Mouse (Mus musculus) neural tube, embryonic 11.5 days (tissue): ENCODE measurements around the gene Hist1h3e. TPM values are rescaled to one million over a fixed set of nuclear protein-coding genes. Genes with fewer than 3 reads are reported as not detected.
"Not testable (repeated sequence)": the region's sequence is repeated elsewhere in the genome, so short reads cannot be mapped to it uniquely, and the experiment has no call there.

Experiments
- ATAC-seq: fragments of 200-750 bp; cut with Nextera tagmentation; 2 replicates; pipeline ENCODE4 v1.8.0; 2017; ENCODE audit warnings: moderate number of reproducible peaks, mild to moderate bottlenecking, moderate TSS enrichment, moderate library complexity; ENCODE audit not compliant: insufficient read depth, low FRiP score, low TSS enrichment
- DNase-seq: peaks from one replicate; pipeline ENCODE4 v3.0.0-alpha.2; 2015; ENCODE audit warnings: low spot score
- H3K27ac ChIP-seq: fragments of 300-500 bp; sonication (generic); 2 replicates; pipeline ENCODE4 v1.5.1; 2014; ENCODE audit warnings: low read depth, mild to moderate bottlenecking, low read length
- H3K27me3 ChIP-seq: fragments of 300-500 bp; sonication (generic); 2 replicates; pipeline ENCODE4 v1.6.1; 2014; ENCODE audit warnings: mild to moderate bottlenecking, low read length, mixed read lengths; ENCODE audit not compliant: control insufficient read depth, insufficient read depth
- H3K36me3 ChIP-seq: fragments of 300-500 bp; sonication (generic); 2 replicates; pipeline ENCODE4 v1.6.1; 2014; ENCODE audit warnings: mild to moderate bottlenecking, low read length, moderate library complexity, mixed read lengths; ENCODE audit not compliant: control insufficient read depth, insufficient read depth
- H3K4me1 ChIP-seq: fragments of 300-500 bp; sonication (generic); 2 replicates; pipeline ENCODE4 v1.6.1; 2014; ENCODE audit warnings: low read length, mixed read lengths; ENCODE audit not compliant: control insufficient read depth, insufficient read depth
- H3K4me2 ChIP-seq: fragments of 300-500 bp; sonication (generic); 2 replicates; pipeline ENCODE4 v1.6.1; 2014; ENCODE audit warnings: low read depth, mild to moderate bottlenecking, moderate library complexity
- H3K4me3 ChIP-seq: fragments of 300-500 bp; sonication (generic); 2 replicates; pipeline ENCODE4 v1.5.1; 2014; ENCODE audit warnings: low read depth, low read length
- H3K9ac ChIP-seq: fragments of 300-500 bp; sonication (generic); 2 replicates; pipeline ENCODE4 v1.6.1; 2014; ENCODE audit warnings: mild to moderate bottlenecking, low read length
- H3K9me3 ChIP-seq: fragments of 300-500 bp; sonication (generic); 2 replicates; pipeline ENCODE4 v1.6.1; 2016; ENCODE audit warnings: low read length; ENCODE audit not compliant: control insufficient read depth
- WGBS: fragments of 180-500 bp; shearing (Covaris S2); extraction: QIAGEN DNeasy Blood & Tissue Kit; methylation state at CpG from one replicate; pipeline ENCODE4 v1.1.7; 2014; 5-methylcytosine and 5-hydroxymethylcytosine counted together
- polyA plus RNA-seq: library from polyadenylated mRNA; unstranded; fragments of >200 nt; fragmentation: Nextera tagmentation; extraction: Ambion mirVana; gene quantifications from 2 replicates; pipeline ENCODE4 v1.2.1, GENCODE M21; 2014

Hist1h3e gene
- polyA plus RNA-seq, 1 experiment from 2014 or later = 6.4 TPM

DNA sequence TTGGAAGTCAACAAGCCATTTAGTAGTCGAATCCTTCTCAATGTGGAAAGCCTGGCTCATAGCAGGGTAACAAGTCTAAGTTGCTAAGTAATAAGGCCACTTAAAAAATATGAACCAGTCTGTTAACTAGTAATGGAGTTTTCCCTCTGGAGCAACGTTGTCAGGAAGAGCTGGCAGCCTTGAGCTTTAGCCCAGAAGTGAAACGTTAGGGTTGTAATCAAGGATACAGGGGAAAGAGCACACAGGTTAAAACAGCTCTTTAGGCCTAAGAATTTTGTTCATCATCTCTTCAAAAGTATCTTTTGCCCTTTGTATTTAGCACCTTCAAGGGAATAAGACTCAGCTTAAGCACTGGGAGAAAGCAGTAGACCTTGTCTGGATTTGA is 11.4 kb downstream of the Hist1h3e start:
- no peaks in the 10 kb centered on the region for H3K36me3 ChIP-seq
- peak overlapping the region; percentile 85 for H3K27ac ChIP-seq
- peak overlapping the region; percentile 40 for H3K4me3 ChIP-seq
- H3K4me2 ChIP-seq = peak overlapping the region; percentile 57
- no peaks in the 10 kb centered on the region for H3K9me3 ChIP-seq
- H3K9ac ChIP-seq = peak overlapping the region; percentile 63
- no peaks in the 10 kb centered on the region for H3K27me3 ChIP-seq
- H3K4me1 ChIP-seq = peaks cover 5% of the 10 kb centered on the region; the same call in 1 of the 2 replicates
- WGBS = 5% methylated on average over 3 of the region's 3 CpGs
- ATAC-seq (no peak), DNase-seq (peak; percentile 23)

DNA sequence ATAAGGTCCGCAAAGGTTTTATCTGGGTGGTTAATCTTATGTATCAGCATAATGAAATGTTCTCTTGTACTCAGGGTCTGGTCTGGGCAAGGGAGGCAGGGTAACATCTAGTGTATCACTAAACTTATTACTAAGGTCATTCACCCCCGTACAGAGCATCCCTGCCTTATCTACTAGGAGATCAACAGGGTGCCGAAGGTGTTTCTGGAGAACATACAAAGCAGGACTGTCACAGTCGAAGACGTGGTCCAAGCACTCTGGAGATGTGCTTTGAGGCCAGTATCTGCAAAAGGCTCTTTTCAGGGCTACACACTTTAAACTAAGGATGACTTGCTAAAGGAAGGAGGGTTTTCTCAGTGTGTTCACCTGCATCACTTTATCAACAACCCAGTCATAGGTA is 15.5 kb downstream of the Hist1h3e start:
- Histone ChIP-seq H3K27me3 (no peaks in the 10 kb centered on the region), H3K4me3 (no peak overlapping the region), H3K4me2 (no peak overlapping the region), H3K27ac (0 out of 2 replicates have a peak overlapping the region, but pooled peaks have one; percentile 1), H3K9ac (no peak overlapping the region), H3K36me3 (no peaks in the 10 kb centered on the region), H3K4me1 (peaks cover 6% of the 10 kb centered on the region; the same call in 1 of the 2 replicates), H3K9me3 (no peaks in the 10 kb centered on the region)
- 85% methylated on average over 5 of the region's 5 CpGs for WGBS
- DNase-seq (no peak), ATAC-seq (no peak)

DNA sequence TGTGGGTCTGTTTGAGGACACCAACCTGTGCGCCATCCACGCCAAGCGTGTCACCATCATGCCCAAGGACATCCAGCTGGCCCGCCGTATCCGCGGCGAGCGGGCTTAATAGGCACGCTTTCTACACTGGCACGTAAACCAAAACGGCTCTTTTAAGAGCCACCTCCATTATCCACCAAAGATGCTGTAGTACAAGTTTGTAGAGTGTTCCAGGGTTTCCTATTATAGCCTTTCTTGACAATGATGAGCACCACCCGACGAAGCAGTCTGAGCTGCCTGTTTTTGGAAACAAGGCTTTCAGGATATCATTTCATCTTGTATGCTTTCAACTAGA is 17.4 kb downstream of the Hist1h3e start:
- Histone ChIP-seq H3K27ac (peak overlapping the region; percentile 87), H3K4me2 (peak overlapping the region; percentile 36), H3K9ac (peak overlapping the region; percentile 63), H3K4me3 (peak overlapping the region; percentile 42)
- WGBS = under 1% methylated on average over 8 of the region's 14 CpGs
- not testable (repeated sequence) for H3K27me3 ChIP-seq, H3K36me3 ChIP-seq, DNase-seq, H3K4me1 ChIP-seq, H3K9me3 ChIP-seq, ATAC-seq

DNA sequence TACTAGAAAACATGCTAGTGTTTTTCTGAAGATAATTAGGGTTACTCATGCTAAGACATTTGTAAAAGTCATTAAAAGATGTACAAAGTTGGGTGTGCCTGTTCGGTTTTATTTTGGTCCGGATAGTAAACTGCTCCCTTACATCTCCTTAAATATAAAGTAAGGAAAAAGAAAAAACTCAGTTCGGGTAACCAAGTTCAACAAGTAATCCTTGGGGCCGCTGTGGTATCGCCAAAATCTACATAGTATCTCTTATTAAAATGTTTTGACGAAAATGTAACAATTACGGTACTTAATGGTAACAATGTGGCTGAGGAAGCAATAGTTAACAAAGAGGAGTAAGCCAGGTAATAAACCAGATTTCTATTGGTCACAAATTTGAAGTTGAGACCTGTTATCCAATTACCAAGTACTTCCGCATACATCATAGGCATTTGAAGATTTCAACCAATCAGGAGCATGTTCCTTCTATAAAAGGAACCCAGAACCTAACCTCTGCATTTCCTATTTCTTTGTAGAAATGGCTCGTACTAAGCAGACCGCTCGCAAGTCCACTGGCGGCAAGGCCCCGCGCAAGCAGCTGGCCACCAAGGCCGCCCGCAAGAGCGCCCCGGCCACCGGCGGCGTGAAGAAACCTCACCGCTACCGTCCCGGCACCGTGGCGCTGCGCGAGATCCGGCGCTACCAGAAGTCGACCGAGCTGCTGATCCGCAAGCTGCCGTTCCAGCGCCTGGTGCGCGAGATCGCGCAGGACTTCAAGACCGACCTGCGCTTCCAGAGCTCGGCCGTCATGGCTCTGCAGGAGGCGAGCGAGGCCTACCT is 18.0 kb downstream of the Hist1h3e start, which contains the start of gene Hist1h3f:
Gene Hist1h3f, plus strand, starts transcription at position 88 of the 822 bp plus-strand sequence.
- Histone ChIP-seq H3K4me2 (peak within 1 kb of the TSS; percentile 72), H3K27ac (peak within 1 kb of the TSS; percentile 87), H3K27me3 (no peaks in the 10 kb centered on the region), H3K9me3 (no peaks in the 10 kb centered on the region), H3K9ac (peak within 1 kb of the TSS; percentile 65), H3K36me3 (no peaks in the 10 kb centered on the region), H3K4me1 (peaks cover 3% of the 10 kb centered on the region; the same call in 1 of the 2 replicates), H3K4me3 (peak within 1 kb of the TSS; percentile 42)
- peak; percentile 67 for DNase-seq
- WGBS = under 1% methylated on average over 24 of the region's 45 CpGs
- ATAC-seq = peak; percentile 93

DNA sequence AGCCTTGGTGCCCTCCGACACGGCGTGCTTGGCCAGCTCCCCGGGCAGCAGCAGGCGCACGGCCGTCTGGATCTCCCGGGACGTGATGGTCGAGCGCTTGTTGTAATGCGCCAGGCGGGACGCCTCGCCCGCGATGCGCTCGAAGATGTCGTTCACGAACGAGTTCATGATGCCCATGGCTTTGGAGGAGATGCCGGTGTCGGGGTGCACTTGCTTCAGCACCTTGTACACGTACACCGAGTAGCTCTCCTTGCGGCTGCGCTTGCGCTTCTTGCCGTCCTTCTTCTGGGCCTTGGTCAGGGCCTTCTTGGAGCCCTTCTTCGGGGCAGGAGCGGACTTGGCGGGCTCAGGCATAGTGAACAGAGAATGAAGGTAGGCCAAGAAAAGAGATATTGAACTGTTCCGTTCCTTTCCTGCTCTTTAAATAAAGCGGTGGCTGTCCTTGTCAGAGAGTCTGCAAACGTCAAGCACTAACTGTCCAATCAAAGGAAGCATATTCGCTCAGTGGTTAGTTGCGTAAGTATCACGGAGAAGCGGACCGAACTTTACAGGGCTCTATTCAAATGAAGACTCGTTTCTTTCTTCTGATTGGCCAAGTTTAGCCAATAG is 19.1 kb downstream of the Hist1h3e start, which contains the start of gene Hist1h2bh:
Gene Hist1h2bh, minus strand, starts transcription at position 394 of the 609 bp plus-strand sequence.
- not testable (repeated sequence) for H3K36me3 ChIP-seq, H3K27me3 ChIP-seq, H3K9me3 ChIP-seq, H3K4me1 ChIP-seq
- DNase-seq (peak; percentile 74), ATAC-seq (peak; percentile 88)
- peak within 1 kb of the TSS; percentile 87 for H3K27ac ChIP-seq
- H3K9ac ChIP-seq = peak within 1 kb of the TSS; percentile 65
- under 1% methylated on average over 21 of the region's 42 CpGs for WGBS
- peak within 1 kb of the TSS; percentile 42 for H3K4me3 ChIP-seq
- peak within 1 kb of the TSS; percentile 72 for H3K4me2 ChIP-seq

DNA sequence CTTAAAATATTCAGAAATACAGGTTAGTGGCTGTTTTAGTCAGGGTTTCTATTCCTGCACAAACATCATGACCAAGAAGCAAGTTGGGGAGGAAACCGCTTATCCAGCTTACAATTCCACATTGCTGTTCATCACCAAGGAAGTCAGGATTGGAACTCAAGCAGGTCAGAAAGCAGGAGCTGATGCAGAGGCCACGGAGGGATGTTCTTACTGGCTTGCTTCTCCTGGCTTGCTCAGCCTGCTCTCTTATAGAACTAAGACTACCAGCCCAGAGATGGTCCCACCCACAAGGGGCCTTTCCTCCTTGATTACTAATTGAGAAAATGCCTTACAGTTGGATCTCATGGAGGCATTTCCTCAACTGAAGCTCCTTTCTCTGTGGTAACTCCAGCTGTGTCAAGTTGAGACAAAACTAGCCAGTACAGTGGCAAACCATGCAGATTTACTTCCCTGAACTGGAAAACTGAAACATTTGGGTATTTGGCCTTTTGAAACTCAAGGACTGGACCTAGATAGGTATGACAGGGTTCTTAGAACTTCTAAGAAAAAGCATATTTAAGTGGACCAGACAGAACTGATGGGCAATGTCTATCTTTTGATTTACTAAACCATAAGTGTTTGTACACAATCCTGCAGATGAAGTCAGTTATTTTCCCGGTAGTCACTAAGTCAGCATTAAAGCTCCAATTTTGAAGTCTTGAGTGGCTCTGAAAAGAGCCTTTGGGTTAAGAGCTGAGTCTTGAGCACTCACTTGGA is 19.8 kb downstream of the Hist1h3e start:
- H3K27me3 ChIP-seq, H3K9me3 ChIP-seq, ATAC-seq, H3K36me3 ChIP-seq, DNase-seq, H3K4me1 ChIP-seq: not testable (repeated sequence)
- H3K27ac ChIP-seq = peak overlapping the region; percentile 81
- H3K4me3 ChIP-seq = peak overlapping the region; percentile 38
- H3K4me2 ChIP-seq = peak overlapping the region; percentile 60
- peak overlapping the region; percentile 65 for H3K9ac ChIP-seq
- 7% methylated on average over 3 of the region's 3 CpGs for WGBS

DNA sequence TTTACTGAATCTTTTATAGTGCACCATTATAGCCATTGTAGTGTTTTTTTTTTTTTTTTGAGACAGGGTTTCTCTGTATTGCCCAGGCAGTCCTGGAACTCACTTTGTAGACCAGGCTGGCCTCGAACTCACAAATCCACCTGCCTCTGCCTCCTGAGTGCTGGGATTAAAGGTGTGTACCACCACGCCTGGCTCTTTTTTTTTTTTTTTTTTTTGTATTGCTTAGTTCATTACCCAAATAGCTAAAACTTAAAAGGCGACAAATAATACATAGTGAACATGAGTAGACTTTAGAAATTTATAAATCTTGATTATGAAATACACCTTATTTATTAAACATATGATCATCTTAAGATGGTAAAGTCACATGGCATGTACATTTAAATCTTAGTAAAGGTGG is 20.7 kb downstream of the Hist1h3e start:
- Histone ChIP-seq H3K9me3 (no peaks in the 10 kb centered on the region), H3K4me2 (no peak overlapping the region), H3K36me3 (no peaks in the 10 kb centered on the region), H3K4me3 (no peak overlapping the region), H3K27ac (no peak overlapping the region), H3K4me1 (peaks cover 4% of the 10 kb centered on the region; the same call in 1 of the 2 replicates), H3K9ac (no peak overlapping the region), H3K27me3 (no peaks in the 10 kb centered on the region)
- whole genome bisulfite sequencing = 89% methylated on average over 3 of the region's 3 CpGs
- ATAC-seq = no peak
- DNase-seq = no peak

DNA sequence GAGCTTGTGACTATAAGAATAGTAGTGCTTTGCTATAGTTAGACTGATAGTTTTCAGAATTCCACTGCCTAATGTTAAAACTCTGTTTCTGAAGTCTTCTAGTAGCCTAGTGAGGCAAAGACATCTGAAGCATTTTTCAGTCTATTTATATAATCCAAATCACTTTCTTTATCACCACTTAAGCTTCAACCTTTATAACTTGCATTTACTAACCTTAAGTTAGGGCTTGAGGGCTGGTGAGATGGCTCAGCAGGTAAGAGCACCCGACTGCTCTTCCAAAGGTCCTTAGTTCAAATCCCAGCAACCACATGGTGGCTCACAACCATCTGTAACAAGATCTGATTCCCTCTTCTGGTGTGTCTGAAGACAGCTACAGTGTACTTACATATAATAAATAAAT is 22.3 kb downstream of the Hist1h3e start:
- not testable (repeated sequence) for H3K27ac ChIP-seq, H3K27me3 ChIP-seq, H3K4me3 ChIP-seq, H3K4me2 ChIP-seq, ATAC-seq, H3K9ac ChIP-seq, H3K9me3 ChIP-seq, H3K36me3 ChIP-seq, DNase-seq, H3K4me1 ChIP-seq
- 70% methylated on average over 1 of the region's 1 CpGs for WGBS
